Mouse (Mus musculus): ENCODE measurements around the gene Ptrh1. TPM values are rescaled to one million over a fixed set of nuclear protein-coding genes. Genes with fewer than 3 reads are reported as not detected.

The Ptrh1 gene
- 10 to 100 TPM in 1 of 2 experiments, 1 to 10 TPM in 1; 5.4 to 11.5 TPM for total RNA-seq (2021)
- long read RNA-seq, transcript Ptrh1-201 (5 exons, 952 nt): major isoform, 5 of 9 reads
- long read RNA-seq, partial matches to known transcripts: 1 of 9 reads
- long read RNA-seq, other reads (novel, unspliced or antisense): 3 of 9 reads

DNA sequence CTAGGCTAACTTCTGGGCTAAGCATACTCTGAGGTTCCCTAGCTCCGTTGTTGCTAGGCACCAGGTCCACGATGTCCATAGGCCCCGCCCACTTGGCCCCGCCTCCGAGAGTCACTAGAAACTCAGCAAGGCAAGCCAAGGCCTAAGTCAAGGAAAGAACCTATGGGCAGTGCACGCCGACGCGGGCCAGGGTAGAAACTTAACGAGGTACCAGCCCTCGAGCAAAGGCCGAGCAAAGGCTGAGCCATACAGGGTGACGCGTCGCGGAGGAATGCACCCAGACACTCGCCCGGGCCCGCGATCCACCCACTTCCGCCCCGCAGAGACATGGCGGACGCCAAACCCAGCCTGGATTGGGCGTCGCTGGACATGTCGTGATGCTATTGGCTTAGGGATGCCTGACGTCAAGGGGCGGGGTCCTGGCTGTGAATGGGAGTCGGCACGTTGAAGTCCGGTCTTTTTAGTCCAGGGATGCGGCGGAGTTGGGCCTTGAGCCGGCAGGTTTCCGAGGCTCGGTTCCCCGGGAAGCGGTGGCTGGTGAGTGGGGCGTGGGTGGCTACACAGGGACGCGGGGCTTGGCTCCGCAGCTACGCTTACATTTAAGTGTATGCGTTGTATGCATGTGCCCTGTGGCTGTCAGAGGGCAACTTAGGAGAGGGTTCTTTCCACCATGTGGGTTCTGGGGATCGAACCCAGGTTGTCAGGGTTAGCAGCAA, at the start of gene Ptrh1, which contains the start of gene Ttc16:
Gene Ptrh1 (plus strand): TSS at position 428 of the 716 bp plus-strand sequence.
Gene Ttc16 (minus strand): TSS at position 275 of the 716 bp plus-strand sequence.
- peak; percentile 96 to 97 for DNase-seq (ENCODE audit: low spot score in 2 of 2)

GRCm38 (mm10) chr2:32727435-32727834, 48.2 kb upstream of the Ptrh1 start:
- DNase-seq (ENCODE audit: low spot score in 2 of 2): peak; percentile 77 to 81

DNA sequence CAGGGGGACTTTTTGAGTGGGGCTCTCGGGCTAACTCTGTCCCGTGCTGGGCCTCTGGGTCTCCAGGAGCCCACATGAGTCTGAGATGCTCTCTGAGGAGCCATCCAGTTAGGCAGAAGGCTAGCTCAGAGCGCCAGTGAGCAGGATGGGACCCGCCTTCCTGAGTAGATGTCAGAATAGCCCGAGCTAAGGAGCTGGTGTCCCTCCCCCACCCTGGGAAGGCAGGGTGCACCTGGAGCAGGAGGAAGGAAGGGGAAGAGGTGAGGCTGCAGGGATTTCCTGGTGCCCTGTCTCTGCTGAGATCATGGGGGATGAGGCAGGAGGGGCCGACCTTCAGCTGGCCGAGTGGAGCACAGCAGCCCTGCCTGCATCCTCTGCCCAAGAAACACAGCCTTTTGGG, 47.1 kb upstream of the Ptrh1 start:
- DNase-seq (ENCODE audit: low spot score in 2 of 2): no peak

GRCm38 (mm10) chr2:32729547-32729946, 46.0 kb upstream of the Ptrh1 start:
- DNase-seq (ENCODE audit: low spot score in 2 of 2): no peak

DNA sequence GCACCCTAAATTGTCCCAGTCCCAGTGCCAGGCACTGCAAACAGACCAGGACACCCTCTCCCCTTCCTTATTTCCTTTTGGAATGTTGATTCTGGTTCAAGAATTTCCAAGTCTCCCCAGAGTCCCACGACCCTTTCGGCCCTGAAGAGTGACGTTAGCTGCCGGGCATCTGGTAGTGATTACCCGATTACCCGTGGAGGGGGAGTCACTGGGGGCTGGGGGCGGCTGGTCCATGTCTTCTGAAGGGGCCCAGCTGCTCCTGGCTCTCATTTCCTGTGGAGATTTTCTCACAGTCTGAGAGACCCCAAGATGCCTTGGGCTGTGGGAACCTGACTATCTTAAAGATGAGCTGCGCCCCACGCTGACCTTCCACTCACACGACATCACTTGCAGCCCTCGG, 44.7 kb upstream of the Ptrh1 start:
- DNase-seq (ENCODE audit: low spot score in 2 of 2): no peak

- no peak for DNase-seq (ENCODE audit: low spot score in 2 of 2)
Observed at GRCm38 (mm10) chr2:32731911-32732310, 43.7 kb upstream of the Ptrh1 start.

- no peak for DNase-seq (ENCODE audit: low spot score in 2 of 2)
Observed at GRCm38 (mm10) chr2:32732695-32733094, 42.9 kb upstream of the Ptrh1 start.

DNA sequence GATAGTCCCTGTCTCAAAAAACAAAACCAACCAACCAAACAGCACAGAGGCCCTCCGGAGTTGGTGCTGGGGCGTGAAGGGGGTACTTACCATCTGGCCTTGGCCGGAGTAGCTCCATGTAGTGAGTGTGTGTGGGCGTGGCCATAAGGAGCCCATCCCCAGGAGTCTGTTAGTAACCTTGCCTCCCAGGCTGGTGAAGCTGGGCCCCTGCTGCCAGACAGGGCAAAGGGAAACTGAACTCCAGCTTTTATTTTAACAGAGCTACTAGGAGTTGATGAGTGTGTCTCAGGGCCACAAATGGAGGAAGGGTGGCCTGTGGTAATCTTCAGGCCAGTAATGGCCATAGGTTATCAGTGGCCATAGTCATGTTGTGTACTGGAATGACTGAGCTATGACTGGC, 41.1 kb upstream of the Ptrh1 start:
- DNase-seq (ENCODE audit: low spot score in 2 of 2): no peak

DNA sequence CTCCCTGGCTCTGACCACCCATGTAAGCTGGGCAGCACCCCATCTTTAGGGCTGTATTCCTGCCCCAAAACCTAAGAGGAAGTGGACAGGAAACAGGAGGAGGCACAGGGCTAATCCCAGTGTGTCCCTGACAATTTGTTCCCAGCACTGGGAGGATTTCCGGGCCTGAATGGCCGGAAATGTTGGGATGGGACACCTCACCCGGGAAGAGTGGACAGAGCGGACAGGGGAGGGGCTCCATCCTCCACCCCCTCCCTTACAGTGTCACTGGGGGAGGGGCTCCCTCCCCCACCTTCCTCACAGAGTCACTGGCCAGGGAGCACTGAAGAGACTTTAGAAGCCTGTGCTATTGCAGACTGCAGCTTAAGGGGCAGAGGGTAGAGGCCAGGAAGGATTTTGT, 40.7 kb upstream of the Ptrh1 start:
- DNase-seq (ENCODE audit: low spot score in 2 of 2): no peak

DNA sequence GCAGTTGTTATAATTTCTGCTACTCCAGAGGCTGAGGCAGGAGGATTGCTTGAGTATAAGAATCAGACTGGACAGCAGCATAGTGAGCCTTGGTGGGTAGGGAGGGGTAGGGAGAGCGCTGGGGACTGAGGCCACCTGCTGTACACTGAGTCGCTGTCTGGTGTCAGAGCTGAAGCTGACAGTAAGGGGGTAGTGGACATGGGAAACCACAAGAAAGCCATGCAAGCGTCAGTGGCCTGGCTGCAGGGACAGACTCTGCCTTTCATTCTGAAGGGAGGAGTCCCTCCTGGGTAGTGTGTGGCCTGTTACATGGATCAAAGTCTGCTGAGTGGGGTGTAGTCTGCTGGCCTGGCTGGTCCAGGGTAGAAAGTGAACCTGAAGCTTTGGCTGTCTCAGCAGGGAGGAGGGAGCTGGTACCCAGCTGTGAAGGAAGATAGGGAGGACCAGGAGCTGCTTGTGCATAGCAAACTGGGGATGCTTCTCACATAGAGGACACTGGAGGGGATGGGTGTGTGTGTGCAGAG, 39.2 kb upstream of the Ptrh1 start:
- no peak for DNase-seq (ENCODE audit: low spot score in 2 of 2)

- no peak for DNase-seq (ENCODE audit: low spot score in 2 of 2)
Observed at GRCm38 (mm10) chr2:32737008-32737407, 38.6 kb upstream of the Ptrh1 start.

DNA sequence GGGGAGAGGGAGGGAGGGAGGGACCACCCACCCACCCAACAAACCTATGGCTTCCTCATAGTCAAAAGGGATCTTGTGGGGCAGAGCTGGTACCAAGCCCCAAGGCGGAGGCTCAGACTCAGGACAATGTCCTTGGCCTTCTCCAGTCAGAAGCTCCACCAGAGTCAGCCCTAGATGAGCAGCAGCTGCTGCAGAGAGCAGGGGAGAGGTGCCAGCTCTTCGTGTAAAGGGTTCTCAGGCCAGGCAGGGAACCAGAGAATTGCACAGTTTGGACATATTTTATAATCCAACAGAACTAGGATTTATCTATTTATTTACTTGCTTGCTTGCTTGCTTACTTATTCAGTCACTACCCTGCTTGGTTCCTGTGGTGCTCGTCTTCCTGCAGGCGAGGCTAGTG, 36.3 kb upstream of the Ptrh1 start:
- no peak for DNase-seq (ENCODE audit: low spot score in 2 of 2)

DNA sequence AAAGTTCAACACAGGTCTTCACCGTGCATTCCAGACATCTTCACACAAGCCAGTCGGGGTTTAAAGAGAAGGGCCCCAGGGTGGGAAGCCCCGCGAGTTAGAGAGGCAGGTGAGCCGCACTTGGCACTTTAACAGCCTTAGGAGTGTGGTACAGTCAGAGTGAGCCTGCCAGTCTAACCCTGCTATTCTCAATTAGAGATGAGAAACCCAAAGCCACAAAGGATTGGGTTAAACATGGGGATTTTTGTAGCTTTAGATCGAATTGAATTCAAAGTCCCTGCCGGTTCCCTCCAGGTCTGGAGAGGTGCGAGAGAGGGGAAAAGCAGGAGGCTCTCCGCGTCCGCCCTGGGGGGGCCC, 34.7 kb upstream of the Ptrh1 start, which contains the start of gene 6330409D20Rik:
Gene 6330409D20Rik (minus strand): TSS at position 101 of the 357 bp plus-strand sequence.
- DNase-seq (ENCODE audit: low spot score in 2 of 2): no peak

GRCm38 (mm10) chr2:32741273-32742172, 34.1 kb upstream of the Ptrh1 start:
- peak; percentile 63 to 77 for DNase-seq (ENCODE audit: low spot score in 2 of 2)

GRCm38 (mm10) chr2:32742173-32742531, 33.4 kb upstream of the Ptrh1 start:
- DNase-seq (ENCODE audit: low spot score in 2 of 2): peak; percentile 77 to 85

DNA sequence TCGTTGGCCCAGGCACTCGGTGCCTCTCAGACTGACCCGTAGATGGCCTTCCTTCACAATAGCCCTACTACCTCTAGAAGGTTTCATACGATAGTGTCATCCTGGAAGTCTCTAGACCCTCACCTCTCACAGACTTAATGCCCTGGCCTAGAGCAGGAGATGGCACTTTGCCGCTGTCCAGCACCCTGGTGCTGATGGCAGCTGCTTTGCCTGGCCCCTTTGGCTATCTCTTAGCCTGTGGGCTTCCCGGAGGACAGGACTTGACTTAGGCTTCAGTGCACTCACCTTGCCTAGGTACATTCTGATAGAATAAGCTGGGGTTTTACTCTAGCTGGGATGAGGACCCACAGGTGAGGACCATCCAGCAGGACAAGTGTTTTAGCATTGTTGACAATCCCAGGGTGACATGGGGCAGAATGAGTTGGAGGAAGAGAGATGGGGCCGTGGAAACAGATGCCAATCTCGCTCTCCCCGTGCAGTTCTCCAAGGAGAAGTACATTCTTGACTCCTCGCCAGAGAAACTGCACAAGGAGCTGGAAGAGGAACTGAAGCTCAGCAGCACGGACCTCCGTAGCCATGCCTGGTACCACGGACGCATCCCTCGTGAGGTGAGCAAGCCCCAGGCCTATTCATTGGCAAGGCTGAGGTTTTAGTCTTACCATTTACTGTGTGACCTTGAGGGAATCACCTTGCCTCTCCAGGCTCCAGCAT, 31.2 kb upstream of the Ptrh1 start:
- DNase-seq (ENCODE audit: low spot score in 2 of 2): no peak

DNA sequence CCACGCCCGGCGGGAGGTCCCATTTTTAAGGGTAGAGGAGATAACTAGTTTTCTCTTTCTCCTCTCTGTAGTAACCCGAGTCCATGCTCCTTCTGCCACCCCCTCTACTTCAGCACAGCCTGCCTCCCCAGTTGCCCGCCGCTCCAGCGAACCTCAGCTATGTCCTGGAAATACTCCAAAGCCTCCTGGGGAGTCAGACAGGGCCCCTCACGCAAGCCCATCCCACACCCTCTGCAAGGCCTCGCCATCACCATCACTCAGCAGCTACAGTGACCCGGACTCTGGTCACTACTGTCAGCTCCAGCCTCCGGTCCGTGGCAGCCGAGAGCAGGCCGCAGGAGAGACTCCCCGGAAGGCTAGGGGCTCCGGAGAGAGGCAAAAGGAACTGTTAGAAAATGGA, 26.5 kb upstream of the Ptrh1 start:
- DNase-seq (ENCODE audit: low spot score in 2 of 2): no peak

GRCm38 (mm10) chr2:32750199-32750598, 25.4 kb upstream of the Ptrh1 start:
- DNase-seq (ENCODE audit: low spot score in 2 of 2): no peak

GRCm38 (mm10) chr2:32750887-32751664, 24.5 kb upstream of the Ptrh1 start:
- no peak for DNase-seq (ENCODE audit: low spot score in 2 of 2)

- no peak for DNase-seq (ENCODE audit: low spot score in 2 of 2)
Observed at GRCm38 (mm10) chr2:32751665-32752033, 23.9 kb upstream of the Ptrh1 start.
